Mouse (Mus musculus): Measurements from ENCODE around the gene Uchl3.

Uchl3 gene

GRCm38 (mm10) chr14:101666536-101666935 is 12.8 kb downstream of the Uchl3 start:
- no peak for DNase-seq (ENCODE audit: low read depth, low spot score)

- DNase-seq (ENCODE audit: low read depth, low spot score), result no peak
Measured at GRCm38 (mm10) chr14:101668626-101669025, 14.9 kb downstream of the Uchl3 start.

GRCm38 (mm10) chr14:101672226-101672625 is 18.5 kb downstream of the Uchl3 start:
- no peak for DNase-seq (ENCODE audit: low read depth, low spot score)

GRCm38 (mm10) chr14:101687696-101688095 is 33.9 kb downstream of the Uchl3 start:
- no peak for DNase-seq (ENCODE audit: low read depth, low spot score)

GRCm38 (mm10) chr14:101688406-101688805 is 34.6 kb downstream of the Uchl3 start:
- peak; percentile 28 for DNase-seq (ENCODE audit: low read depth, low spot score)

GRCm38 (mm10) chr14:101704479-101704878 is 50.7 kb downstream of the Uchl3 start:
- no peak for DNase-seq (ENCODE audit: low read depth, low spot score)

GRCm38 (mm10) chr14:101707088-101707487 is 53.3 kb downstream of the Uchl3 start:
- DNase-seq (ENCODE audit: low read depth, low spot score), result no peak

GRCm38 (mm10) chr14:101714414-101714813 is 60.6 kb downstream of the Uchl3 start:
- no peak for DNase-seq (ENCODE audit: low read depth, low spot score)

- DNase-seq (ENCODE audit: low read depth, low spot score), result peak; percentile 36
Measured at GRCm38 (mm10) chr14:101729237-101729971, 75.6 kb downstream of the Uchl3 start, which contains the start of the genes Gm9922 and Lmo7. TSS of gene Gm9922 (minus strand) at chr14:101729814. TSS of gene Lmo7 (plus strand) at chr14:101729957.

GRCm38 (mm10) chr14:101729972-101730692 is 76.4 kb downstream of the Uchl3 start:
- no peak for DNase-seq (ENCODE audit: low read depth, low spot score)

GRCm38 (mm10) chr14:101733542-101734303 is 80.0 kb downstream of the Uchl3 start:
- no peak for DNase-seq (ENCODE audit: low read depth, low spot score)

GRCm38 (mm10) chr14:101737501-101737900 is 83.7 kb downstream of the Uchl3 start:
- no peak for DNase-seq (ENCODE audit: low read depth, low spot score)
